Mouse (Mus musculus) heart, embryonic 15.5 days (tissue): ENCODE data around the gene Pms2. TPM values are rescaled to one million over a fixed set of nuclear protein-coding genes. Genes with fewer than 3 reads are reported as not detected.
A peak's percentile ranks its signal among the peaks of the same experiment; 100 is the strongest.

Experiments
- ATAC-seq: fragments of 200-750 bp; cut with Nextera tagmentation; replicated peaks from 2 replicates; pipeline ENCODE4 v1.8.0; 2017; ENCODE audit warnings: low read depth, moderate TSS enrichment; ENCODE audit not compliant: insufficient number of reproducible peaks, insufficient read depth, low FRiP score
- H3K27ac ChIP-seq: fragments of 300-500 bp; sonication (generic); 2 replicates; pipeline ENCODE4 v1.5.1; 2015; ENCODE audit warnings: mild to moderate bottlenecking, inconsistent platforms
- H3K27me3 ChIP-seq: fragments of 300-500 bp; sonication (generic); 2 replicates; pipeline ENCODE4 v1.6.1; 2015; ENCODE audit warnings: inconsistent platforms
- H3K36me3 ChIP-seq: fragments of 300-500 bp; sonication (generic); 2 replicates; pipeline ENCODE4 v1.6.1; 2015; ENCODE audit warnings: mild to moderate bottlenecking, inconsistent platforms
- H3K4me1 ChIP-seq: fragments of 300-500 bp; sonication (generic); replicated peaks from 2 replicates; pipeline ENCODE4 v1.6.1; 2015; ENCODE audit warnings: inconsistent platforms
- H3K4me2 ChIP-seq: fragments of 300-500 bp; sonication (generic); 2 replicates; pipeline ENCODE4 v1.6.1; 2015; ENCODE audit warnings: inconsistent platforms, mild to moderate bottlenecking, moderate library complexity
- H3K4me3 ChIP-seq: fragments of 300-500 bp; sonication (generic); 2 replicates; pipeline ENCODE4 v1.5.1; 2015; ENCODE audit warnings: mild to moderate bottlenecking, inconsistent platforms
- H3K9ac ChIP-seq: fragments of 300-500 bp; sonication (generic); 2 replicates; pipeline ENCODE4 v1.6.1; 2015; ENCODE audit warnings: mild to moderate bottlenecking, inconsistent platforms
- H3K9me3 ChIP-seq: fragments of 300-500 bp; sonication (generic); replicated peaks from 2 replicates; pipeline ENCODE4 v1.6.1; 2016; ENCODE audit warnings: inconsistent platforms
- WGBS: fragments of 180-500 bp; shearing (Covaris S2); methylation state at CpG from one replicate; pipeline ENCODE4 v1.1.7; 2015; ENCODE audit warnings: mixed read lengths; 5-methylcytosine and 5-hydroxymethylcytosine counted together
- polyA plus RNA-seq: library from polyadenylated mRNA; unstranded; fragments of >200 nt; fragmentation: Nextera tagmentation; extraction: Ambion mirVana; gene quantifications from 2 replicates; pipeline ENCODE4 v1.2.1, GENCODE M21; 2015

Pms2 gene
- polyA plus RNA-seq, 1 experiment from 2014 or later = 15.5 TPM

- no peak overlapping the region for H3K27ac ChIP-seq
- no peak overlapping the region for H3K4me3 ChIP-seq
- H3K4me1 ChIP-seq = no peaks in the 10 kb centered on the region
- no peak overlapping the region for H3K4me2 ChIP-seq
- ATAC-seq = no peak
- no peaks in the 10 kb centered on the region for H3K9me3 ChIP-seq
- H3K27me3 ChIP-seq = 0 out of 2 replicates have a peak, but pooled peaks cover 3% of the 10 kb centered on the region
- 43% methylated on average over 3 of the region's 3 CpGs for WGBS
- H3K36me3 ChIP-seq = no peaks in the 10 kb centered on the region
- H3K9ac ChIP-seq = no peak overlapping the region
Measured at GRCm38 (mm10) chr5:143972628-143973027, 62.9 kb downstream of the Pms2 start.

GRCm38 (mm10) chr5:143974931-143975630 lies 65.3 kb downstream of the Pms2 start:
- H3K4me2 ChIP-seq = no peak overlapping the region
- 53% methylated on average over 4 of the region's 4 CpGs for WGBS

GRCm38 (mm10) chr5:143975631-143975933 lies 65.8 kb downstream of the Pms2 start:
- H3K9me3 ChIP-seq = no peaks in the 10 kb centered on the region
- no peak overlapping the region for H3K27ac ChIP-seq
- H3K4me2 ChIP-seq = no peak overlapping the region
- no peak overlapping the region for H3K4me3 ChIP-seq
- H3K36me3 ChIP-seq = no peaks in the 10 kb centered on the region
- H3K27me3 ChIP-seq = 0 out of 2 replicates have a peak, but pooled peaks cover 3% of the 10 kb centered on the region
- WGBS = 51% methylated on average over 2 of the region's 2 CpGs
- no peaks in the 10 kb centered on the region for H3K4me1 ChIP-seq
- H3K9ac ChIP-seq = no peak overlapping the region
- ATAC-seq = 0 out of 2 replicates have a peak, but pooled peaks have one; percentile 7

More at GRCm38 (mm10) chr5:143974931-143975630, 65.3 kb downstream of the Pms2 start:
- Histone ChIP-seq H3K4me3 (no peak overlapping the region), H3K27me3 (0 out of 2 replicates have a peak, but pooled peaks cover 3% of the 10 kb centered on the region), H3K27ac (no peak overlapping the region), H3K9ac (no peak overlapping the region), H3K4me1 (no peaks in the 10 kb centered on the region), H3K9me3 (no peaks in the 10 kb centered on the region), H3K36me3 (no peaks in the 10 kb centered on the region)
- peak; percentile 73; the same call in 1 of the 2 replicates for ATAC-seq

DNA sequence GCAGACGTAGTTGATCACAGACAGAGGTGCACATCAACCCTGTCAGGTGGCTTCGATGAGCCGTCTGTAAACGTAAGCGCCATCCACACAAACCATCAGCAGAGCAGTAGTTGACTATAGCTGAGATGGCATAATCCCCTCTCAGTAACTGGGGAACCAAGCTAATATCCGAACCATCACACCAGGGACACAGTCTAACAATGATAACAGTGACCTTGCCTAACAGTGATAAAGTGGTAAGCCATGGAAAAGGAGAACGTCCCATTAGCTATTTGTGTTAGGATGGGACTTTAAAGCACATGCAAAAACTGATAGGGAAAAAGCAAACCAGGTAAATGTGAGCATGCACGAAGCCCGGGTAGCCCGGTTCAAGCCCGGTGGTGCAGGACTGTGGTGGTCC lies 66.5 kb downstream of the Pms2 start:
- H3K9me3 ChIP-seq = no peaks in the 10 kb centered on the region
- ATAC-seq = no peak
- no peaks in the 10 kb centered on the region for H3K36me3 ChIP-seq
- H3K27me3 ChIP-seq = 0 out of 2 replicates have a peak, but pooled peaks cover 3% of the 10 kb centered on the region
- 85% methylated on average over 11 of the region's 11 CpGs for WGBS
- H3K27ac ChIP-seq = no peak overlapping the region
- no peak overlapping the region for H3K4me3 ChIP-seq
- no peak overlapping the region for H3K4me2 ChIP-seq
- peaks cover 3% of the 10 kb centered on the region; the same call in 1 of the 2 replicates for H3K4me1 ChIP-seq
- no peak overlapping the region for H3K9ac ChIP-seq

DNA sequence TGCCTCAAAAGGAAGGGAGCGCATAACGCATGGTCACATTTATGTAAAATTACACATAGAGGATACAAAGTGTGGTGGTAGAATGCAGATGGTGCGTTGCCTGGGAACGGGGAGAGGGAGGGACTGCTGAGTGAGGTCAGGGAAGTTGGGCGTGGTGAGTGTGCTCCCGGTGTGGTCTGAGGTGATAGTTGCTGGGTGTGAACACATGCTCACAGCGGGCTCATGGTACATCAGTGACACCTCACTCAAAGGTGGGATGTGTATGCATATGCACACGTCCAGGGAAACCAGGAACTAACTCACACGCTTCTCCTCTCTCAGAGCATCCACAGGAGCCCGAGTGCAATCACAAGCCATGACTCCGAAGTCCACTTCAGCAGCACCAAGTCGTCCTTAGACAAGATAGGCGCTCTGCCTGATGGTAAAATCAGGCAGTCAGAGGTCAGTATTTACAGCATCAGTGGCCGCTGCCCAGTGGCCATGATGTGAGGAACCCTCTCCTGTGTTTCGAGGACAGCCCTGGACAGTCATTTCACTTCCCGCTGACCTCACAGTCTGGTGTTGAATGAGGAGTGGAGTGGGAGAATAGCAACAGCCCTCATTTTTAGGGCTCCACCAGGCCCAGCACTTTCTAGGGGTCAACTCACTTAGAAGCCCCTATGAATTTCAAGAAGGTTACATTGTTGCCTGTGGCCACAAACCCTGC lies 67.1 kb downstream of the Pms2 start:
- Histone ChIP-seq H3K36me3 (no peaks in the 10 kb centered on the region), H3K4me1 (peaks cover 3% of the 10 kb centered on the region; the same call in 1 of the 2 replicates), H3K27ac (no peak overlapping the region), H3K4me3 (no peak overlapping the region), H3K9ac (no peak overlapping the region), H3K4me2 (no peak overlapping the region), H3K27me3 (0 out of 2 replicates have a peak, but pooled peaks cover 3% of the 10 kb centered on the region), H3K9me3 (no peaks in the 10 kb centered on the region)
- ATAC-seq = no peak
- WGBS = 61% methylated on average over 16 of the region's 16 CpGs

DNA sequence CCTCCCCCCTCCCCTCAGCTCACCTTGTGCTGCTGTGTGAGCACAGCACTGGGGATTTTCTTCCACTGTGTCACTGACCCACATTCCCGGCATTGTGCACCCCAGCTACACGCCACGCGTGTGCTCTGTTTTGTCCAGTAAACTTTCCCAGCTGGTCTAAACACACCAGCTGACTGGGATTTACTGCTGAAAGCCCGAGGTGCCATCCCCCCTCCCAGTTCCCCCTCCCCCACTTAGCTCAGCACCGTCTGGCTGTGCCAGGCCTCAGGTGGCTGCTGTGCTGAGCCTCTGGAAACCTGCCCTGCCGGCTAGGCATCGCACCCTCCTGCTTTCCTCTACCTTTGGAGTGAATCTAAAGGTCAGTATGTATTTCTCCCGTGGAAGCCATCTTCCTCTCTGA lies 71.1 kb downstream of the Pms2 start:
- no peak overlapping the region for H3K4me3 ChIP-seq
- peaks cover 4% of the 10 kb centered on the region; the same call in 1 of the 2 replicates for H3K36me3 ChIP-seq
- H3K4me2 ChIP-seq = no peak overlapping the region
- H3K4me1 ChIP-seq = peaks cover 3% of the 10 kb centered on the region; the same call in 1 of the 2 replicates
- H3K9ac ChIP-seq = no peak overlapping the region
- H3K27me3 ChIP-seq = 0 out of 2 replicates have a peak, but pooled peaks cover 3% of the 10 kb centered on the region
- H3K27ac ChIP-seq = no peak overlapping the region
- 27% methylated on average over 9 of the region's 9 CpGs for WGBS
- no peaks in the 10 kb centered on the region for H3K9me3 ChIP-seq
- ATAC-seq = no peak

DNA sequence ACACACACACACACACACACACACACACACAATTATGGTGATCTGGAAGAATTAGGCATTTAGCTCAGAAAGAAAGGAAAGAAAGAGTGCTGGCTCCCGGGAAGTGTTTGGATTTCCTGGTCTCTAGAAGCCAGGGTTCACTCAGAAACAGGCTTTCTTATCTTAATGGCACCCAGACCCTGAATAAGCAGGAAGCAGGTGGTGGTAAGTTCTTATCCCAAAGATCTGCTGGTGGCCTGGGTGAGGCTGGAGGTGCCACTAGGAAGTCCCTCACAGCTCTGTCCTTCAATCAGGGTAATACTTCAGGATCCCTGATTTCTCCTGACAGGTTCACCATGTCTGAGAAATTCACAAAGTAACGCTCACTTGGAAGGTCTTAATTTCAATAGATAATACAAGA lies 72.6 kb downstream of the Pms2 start:
- Histone ChIP-seq H3K36me3 (peaks cover 11% of the 10 kb centered on the region; the same call in 1 of the 2 replicates), H3K27ac (no peak overlapping the region), H3K4me1 (peaks cover 3% of the 10 kb centered on the region; the same call in 1 of the 2 replicates), H3K9me3 (no peaks in the 10 kb centered on the region), H3K9ac (no peak overlapping the region), H3K4me3 (no peak overlapping the region), H3K27me3 (no peaks in the 10 kb centered on the region), H3K4me2 (no peak overlapping the region)
- ATAC-seq = no peak
- WGBS = 59% methylated on average over 2 of the region's 2 CpGs

Other genes with a start within 250 kb of the Pms2 start
- gene Usp42, start 177.7 kb upstream of the Pms2 start, polyA plus RNA-seq = 10.3 and 12.9 TPM in 2 replicates
- 22.9 and 27.3 TPM in 2 replicates for gene Eif2ak1, start 92.2 kb upstream of the Pms2 start, polyA plus RNA-seq
- 0.11 and 0.33 TPM in 2 replicates for gene Ankrd61, start 12.3 kb upstream of the Pms2 start, polyA plus RNA-seq
- 78.7 and 81.1 TPM in 2 replicates for gene Aimp2, start 117 bp upstream of the Pms2 start, polyA plus RNA-seq
- gene Gm42421, start 18.2 kb downstream of the Pms2 start, polyA plus RNA-seq = 0.43 and 0.53 TPM in 2 replicates
- gene Rsph10b, start 23.1 kb downstream of the Pms2 start, polyA plus RNA-seq = 0.63 and 0.74 TPM in 2 replicates
- 46.1 and 48.8 TPM in 2 replicates for gene Ccz1, start 104.9 kb downstream of the Pms2 start, polyA plus RNA-seq
- gene Ocm, start 116.7 kb downstream of the Pms2 start, polyA plus RNA-seq = not detected in 2 replicates
- 3.1 and 4.3 TPM in 2 replicates for gene Lmtk2, start 190.5 kb downstream of the Pms2 start, polyA plus RNA-seq